Mouse (Mus musculus) C2C12 (cell line): ENCODE measurements at regions not wholly inside any gene's neighbourhood (a gene's known extent, or its start where the extent isn't known, plus 50 kb on each side); places are given as distances from the start of the nearest gene placed in this dataset.

Experiments
- H3K27me3 ChIP-seq: one replicate; pipeline ENCODE4 v1.6.1; 2011; ENCODE audit not compliant: control insufficient read depth, insufficient read depth, insufficient read length
- H3K36me3 ChIP-seq: one replicate; pipeline ENCODE4 v1.6.1; 2011; ENCODE audit not compliant: control insufficient read depth, insufficient read depth
- H3K4me3 ChIP-seq: one replicate; pipeline ENCODE4 v1.5.1; 2011; ENCODE audit warnings: mild to moderate bottlenecking, control low read depth; ENCODE audit not compliant: poor library complexity, insufficient read depth, severe bottlenecking
- H3K79me2 ChIP-seq: one replicate; pipeline ENCODE4 v1.6.1; 2011; ENCODE audit not compliant: control insufficient read depth, insufficient read depth
- H3K79me3 ChIP-seq: one replicate; pipeline ENCODE4 v1.6.1; 2011; ENCODE audit warnings: low read depth, control low read depth
- H3ac ChIP-seq: one replicate; pipeline ENCODE3; 2011; ENCODE audit warnings: low read depth; ENCODE audit not compliant: control insufficient read depth, insufficient read length
- CEBPB ChIP-seq: IDR thresholded peaks from one replicate; pipeline ENCODE4 v1.6.1; 2011; ENCODE audit warnings: low read depth, mild to moderate bottlenecking, control low read depth, moderate library complexity
- CTCF ChIP-seq: IDR thresholded peaks from one replicate; pipeline ENCODE4 v1.5.1; 2011; ENCODE audit not compliant: control insufficient read depth, insufficient read depth, insufficient read length
- FOSL1 ChIP-seq: IDR thresholded peaks from one replicate; pipeline ENCODE4 v1.8.0; 2011; ENCODE audit warnings: mild to moderate bottlenecking, low read length; ENCODE audit not compliant: poor library complexity, insufficient read depth, severe bottlenecking
- MAX ChIP-seq: IDR thresholded peaks from one replicate; pipeline ENCODE4 v1.6.1; 2011; ENCODE audit warnings: mild to moderate bottlenecking, control low read depth
- MYOD1 ChIP-seq: IDR thresholded peaks from one replicate; pipeline ENCODE4 v1.6.1; 2011; ENCODE audit warnings: low read depth; ENCODE audit not compliant: control insufficient read depth, insufficient read length
- MYOG ChIP-seq: IDR thresholded peaks from one replicate; pipeline ENCODE4 v1.6.1; 2011; ENCODE audit not compliant: control insufficient read depth, insufficient read length; ENCODE audit errors: extremely low read depth
- USF1 ChIP-seq: IDR thresholded peaks from one replicate; pipeline ENCODE4 v1.6.1; 2011; ENCODE audit warnings: low read depth, mild to moderate bottlenecking, control low read depth, moderate library complexity

GRCm38 (mm10) chr7:74683979-74684378 lies 129.4 kb upstream of the Slco3a1 start:
- no peak for TF ChIP-seq FOSL1
- TF ChIP-seq USF1, result no peak
- TF ChIP-seq MYOG, result no peak
- no peak for TF ChIP-seq CTCF
- no peak for TF ChIP-seq CEBPB
- no peak for TF ChIP-seq MYOD1
- no peak for TF ChIP-seq MAX
- Histone ChIP-seq H3K4me3 (no peak overlapping the region), H3K79me3 (no peaks in the 10 kb centered on the region), H3K36me3 (no peaks in the 10 kb centered on the region), H3K79me2 (no peaks in the 10 kb centered on the region), H3ac (no peak overlapping the region), H3K27me3 (no peaks in the 10 kb centered on the region)

DNA sequence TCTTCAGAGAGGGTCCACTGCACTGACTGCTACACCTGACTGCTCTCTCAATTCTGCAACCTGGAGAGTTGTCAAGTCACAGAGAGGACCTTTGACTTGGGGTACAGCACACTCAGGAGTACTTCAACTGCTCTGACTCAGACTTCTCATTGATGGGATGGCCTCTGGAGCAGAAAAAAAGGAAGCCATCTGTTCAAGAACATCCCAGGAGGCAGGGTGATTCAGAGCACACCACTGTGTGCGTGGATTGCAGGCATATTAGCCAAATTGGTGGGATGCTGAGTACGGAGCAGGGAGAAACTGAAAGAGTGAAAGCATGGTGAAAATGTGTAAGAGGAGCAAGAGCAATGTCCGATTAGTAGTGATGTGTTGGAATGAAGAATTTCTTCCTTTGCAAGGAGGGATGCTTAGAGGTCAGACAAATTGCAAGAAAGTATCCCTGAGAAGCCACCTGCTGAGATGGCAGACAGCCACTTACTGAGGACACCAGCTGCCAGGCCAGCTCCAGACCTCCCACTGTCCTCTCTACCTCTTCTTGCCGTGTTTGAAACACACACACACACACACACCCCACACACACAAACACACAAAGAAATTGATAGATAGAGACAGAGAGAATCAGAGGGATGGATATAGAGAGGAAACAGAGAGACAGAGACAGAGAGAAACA lies 119.2 kb upstream of the Slco3a1 start:
- no peak overlapping the region for H3ac ChIP-seq
- no peaks in the 10 kb centered on the region for H3K79me2 ChIP-seq
- TF ChIP-seq CEBPB (no peak), CTCF (no peak), FOSL1 (no peak), MYOG (no peak), MYOD1 (no peak), MAX (no peak), USF1 (no peak)
- no peaks in the 10 kb centered on the region for H3K36me3 ChIP-seq
- no peak overlapping the region for H3K4me3 ChIP-seq
- no peaks in the 10 kb centered on the region for H3K79me3 ChIP-seq
- H3K27me3 ChIP-seq, result no peaks in the 10 kb centered on the region

DNA sequence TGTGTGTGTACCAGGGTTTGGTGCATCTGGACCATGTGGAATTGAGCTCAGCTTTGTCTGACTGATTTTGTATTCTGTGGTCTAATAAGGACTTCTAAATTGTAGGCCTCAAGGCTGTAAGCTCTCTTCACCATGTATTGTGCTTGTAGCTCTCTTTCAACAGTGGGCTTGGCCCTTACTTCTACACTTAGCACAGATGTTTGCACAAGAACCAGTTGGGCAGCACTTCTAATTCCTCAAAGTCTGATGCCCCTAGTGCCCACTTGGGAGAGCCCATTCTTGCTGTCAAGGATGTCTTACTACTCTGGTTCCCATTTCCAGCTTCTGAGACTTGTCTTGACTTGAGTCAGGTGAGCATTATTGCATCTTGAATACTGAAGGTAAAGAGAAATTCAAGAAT lies 114.5 kb upstream of the Slco3a1 start:
- Histone ChIP-seq H3K4me3 (no peak overlapping the region), H3ac (no peak overlapping the region), H3K79me3 (no peaks in the 10 kb centered on the region), H3K27me3 (no peaks in the 10 kb centered on the region), H3K36me3 (no peaks in the 10 kb centered on the region), H3K79me2 (no peaks in the 10 kb centered on the region)
- TF ChIP-seq FOSL1 (no peak), CTCF (no peak), CEBPB (no peak), MYOG (no peak), MAX (no peak), USF1 (no peak), MYOD1 (no peak)

DNA sequence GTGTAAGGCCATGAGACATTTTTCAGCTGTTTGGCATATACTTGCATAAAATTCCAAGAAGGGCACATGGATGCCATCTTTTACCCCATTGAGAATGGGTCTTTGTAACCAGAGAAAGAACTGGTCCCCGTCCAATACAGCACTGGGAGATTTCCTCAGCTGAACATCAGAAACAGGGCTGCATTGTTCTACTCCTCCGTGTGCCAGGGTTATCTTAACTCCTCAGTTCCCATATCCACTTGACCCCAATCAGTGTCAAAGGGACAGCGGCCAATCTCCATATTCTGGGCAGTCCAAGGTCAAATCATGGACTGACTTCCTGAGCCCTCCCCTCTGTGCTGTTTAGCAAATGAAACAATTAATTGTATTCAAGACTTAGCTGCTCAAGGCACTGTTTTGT lies 112.5 kb upstream of the Slco3a1 start:
- Histone ChIP-seq H3K4me3 (no peak overlapping the region), H3K79me3 (no peaks in the 10 kb centered on the region), H3ac (no peak overlapping the region), H3K27me3 (no peaks in the 10 kb centered on the region), H3K36me3 (no peaks in the 10 kb centered on the region), H3K79me2 (no peaks in the 10 kb centered on the region)
- no peak for TF ChIP-seq USF1
- no peak for TF ChIP-seq CEBPB
- TF ChIP-seq MYOD1, result no peak
- TF ChIP-seq CTCF, result no peak
- no peak for TF ChIP-seq MYOG
- TF ChIP-seq MAX, result no peak
- no peak for TF ChIP-seq FOSL1

DNA sequence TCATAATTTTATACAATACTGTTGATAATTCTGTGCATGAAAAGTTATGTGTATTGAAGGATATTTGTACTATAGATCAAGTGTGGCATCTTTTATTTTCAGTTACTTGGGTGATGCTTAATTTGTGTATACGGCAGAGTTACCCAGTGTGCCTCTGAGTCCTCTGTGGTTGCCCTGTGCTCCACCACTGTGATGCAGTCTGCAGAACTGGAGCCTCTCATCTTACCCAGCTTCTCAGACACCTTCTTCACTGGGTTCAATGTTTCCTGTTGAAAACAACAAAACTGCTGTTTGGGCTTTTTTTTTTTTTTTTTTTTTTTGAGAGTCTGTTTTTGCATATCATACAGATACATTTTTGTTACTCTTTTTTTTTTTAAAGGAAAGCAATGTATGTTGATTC lies 109.2 kb upstream of the Slco3a1 start:
- Histone ChIP-seq H3K79me3 (no peaks in the 10 kb centered on the region), H3K79me2 (no peaks in the 10 kb centered on the region), H3K36me3 (no peaks in the 10 kb centered on the region), H3K4me3 (no peak overlapping the region), H3K27me3 (no peaks in the 10 kb centered on the region), H3ac (no peak overlapping the region)
- TF ChIP-seq MYOG (no peak), CTCF (no peak), USF1 (no peak), CEBPB (no peak), MAX (no peak), MYOD1 (no peak), FOSL1 (no peak)

- TF ChIP-seq MYOD1 (no peak), MYOG (no peak), USF1 (no peak), CEBPB (peak; percentile 66), MAX (no peak), FOSL1 (no peak)
- Histone ChIP-seq H3K36me3 (no peaks in the 10 kb centered on the region), H3ac (no peak overlapping the region), H3K27me3 (no peaks in the 10 kb centered on the region), H3K79me2 (no peaks in the 10 kb centered on the region), H3K79me3 (no peaks in the 10 kb centered on the region), H3K4me3 (no peak overlapping the region)
These were observed 92.7 kb upstream of the Slco3a1 start for GRCm38 (mm10) chr7:74647310-74647709.
